Mouse (Mus musculus): ENCODE results near the gene Caprin1.

The Caprin1 gene

GRCm38 (mm10) chr2:103730999-103731398 is 66.5 kb downstream of the Caprin1 start:
- no peak for DNase-seq (ENCODE audit: low read depth, low spot score)

GRCm38 (mm10) chr2:103728027-103728540 is 69.4 kb downstream of the Caprin1 start:
- no peak for DNase-seq (ENCODE audit: low read depth, low spot score)

GRCm38 (mm10) chr2:103724521-103724920 is 72.9 kb downstream of the Caprin1 start:
- no peak for DNase-seq (ENCODE audit: low read depth, low spot score)

- DNase-seq (ENCODE audit: low read depth, low spot score) = no peak
Measured at GRCm38 (mm10) chr2:103719292-103719646, 78.2 kb downstream of the Caprin1 start.

GRCm38 (mm10) chr2:103718594-103719291 is 78.7 kb downstream of the Caprin1 start:
- peak; percentile 87 for DNase-seq (ENCODE audit: low read depth, low spot score)

GRCm38 (mm10) chr2:103714412-103714811 is 83.0 kb downstream of the Caprin1 start:
- DNase-seq (ENCODE audit: low read depth, low spot score) = no peak

- DNase-seq (ENCODE audit: low read depth, low spot score) = no peak
Measured at GRCm38 (mm10) chr2:103713831-103714230, 83.6 kb downstream of the Caprin1 start.
